Mouse (Mus musculus) induced T-regulatory cell, adult 2 months (primary cell): Measurements from ENCODE around the gene Vps26c.
"Not testable (repeated sequence)": the region's sequence is repeated elsewhere in the genome, so short reads cannot be mapped to it uniquely, and the experiment has no call there.

ENCODE experiments used
- DNase-seq: peaks from one replicate; pipeline ENCODE4 v3.0.0-alpha.2; 2012; ENCODE audit warnings: low read depth

Gene Vps26c

GRCm38 (mm10) chr16:94489326-94489725, 37.3 kb downstream of the Vps26c start:
- DNase-seq: no peak

- DNase-seq: no peak
These were observed 39.3 kb downstream of the Vps26c start for GRCm38 (mm10) chr16:94487341-94487740.

GRCm38 (mm10) chr16:94484752-94485535, 41.7 kb downstream of the Vps26c start:
- DNase-seq: peak; percentile 36

GRCm38 (mm10) chr16:94473086-94473822, 53.4 kb downstream of the Vps26c start:
- DNase-seq: no peak

GRCm38 (mm10) chr16:94472515-94472951, 54.1 kb downstream of the Vps26c start:
- DNase-seq: no peak

- DNase-seq: no peak
These were observed 58.2 kb downstream of the Vps26c start for GRCm38 (mm10) chr16:94468391-94468790.

- DNase-seq: no peak
These were observed 59.1 kb downstream of the Vps26c start for GRCm38 (mm10) chr16:94467337-94468055.

GRCm38 (mm10) chr16:94466317-94466716, 60.3 kb downstream of the Vps26c start:
- not testable (repeated sequence) for DNase-seq

GRCm38 (mm10) chr16:94465900-94466299, 60.7 kb downstream of the Vps26c start:
- DNase-seq: no peak

GRCm38 (mm10) chr16:94464067-94464466, 62.6 kb downstream of the Vps26c start:
- no peak for DNase-seq

- peak; percentile 13 for DNase-seq
These were observed 72.5 kb downstream of the Vps26c start for GRCm38 (mm10) chr16:94454146-94454545.

- no peak for DNase-seq
These were observed 73.9 kb downstream of the Vps26c start for GRCm38 (mm10) chr16:94452768-94453167.

- no peak for DNase-seq
These were observed 74.8 kb downstream of the Vps26c start for GRCm38 (mm10) chr16:94451545-94452488.

GRCm38 (mm10) chr16:94449632-94450031, 77.0 kb downstream of the Vps26c start:
- no peak for DNase-seq

- peak; percentile 34 for DNase-seq
These were observed 77.5 kb downstream of the Vps26c start for GRCm38 (mm10) chr16:94449151-94449550.
